Mouse (Mus musculus): ENCODE measurements around the gene Serpina1b.
"Not testable (repeated sequence)": the region's sequence is repeated elsewhere in the genome, so short reads cannot be mapped to it uniquely, and the experiment has no call there.

Serpina1b gene

DNA sequence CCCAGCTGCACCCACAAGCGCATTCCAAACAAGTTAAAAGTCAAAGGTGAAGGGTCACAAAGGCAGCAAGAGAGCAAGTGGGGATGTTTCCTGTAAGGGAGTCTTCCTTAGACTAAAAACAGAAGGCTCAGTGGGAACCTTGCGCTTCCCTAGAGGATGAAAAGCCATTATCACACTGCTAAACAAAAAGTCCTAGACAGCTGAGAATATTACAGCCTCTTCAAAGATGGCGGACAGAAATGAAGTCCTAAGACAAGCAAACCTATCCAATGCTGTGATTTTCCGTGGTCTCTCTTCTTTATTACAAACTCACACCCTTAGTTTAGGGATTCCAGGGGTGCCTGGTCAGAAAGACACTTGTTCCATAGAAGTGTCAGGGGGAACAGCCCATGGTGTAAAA lies at the start of gene Serpina1b:
Serpina1b (minus strand) TSS at position 101 of the 400 bp plus-strand sequence.
- DNase-seq, result not testable (repeated sequence)

DNA sequence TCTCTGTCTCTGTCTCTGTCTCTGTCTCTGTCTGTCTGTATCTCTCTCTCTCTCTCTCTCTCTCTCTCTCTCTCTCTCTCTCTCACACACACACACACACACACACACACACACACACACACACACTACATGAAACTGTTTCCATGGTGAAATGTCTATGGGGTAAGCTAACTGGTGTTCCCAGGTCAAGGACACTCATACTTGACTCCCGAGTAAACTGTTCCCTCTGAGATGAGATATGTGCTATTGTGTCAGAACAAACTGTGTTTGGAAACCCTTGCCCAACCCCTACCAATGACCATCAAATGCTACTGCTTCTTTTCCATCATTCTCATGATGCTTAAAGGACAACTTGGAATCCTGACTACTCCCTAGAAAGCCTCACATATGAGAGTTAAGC lies 36.7 kb upstream of the Serpina1b start:
- not testable (repeated sequence) for DNase-seq

DNA sequence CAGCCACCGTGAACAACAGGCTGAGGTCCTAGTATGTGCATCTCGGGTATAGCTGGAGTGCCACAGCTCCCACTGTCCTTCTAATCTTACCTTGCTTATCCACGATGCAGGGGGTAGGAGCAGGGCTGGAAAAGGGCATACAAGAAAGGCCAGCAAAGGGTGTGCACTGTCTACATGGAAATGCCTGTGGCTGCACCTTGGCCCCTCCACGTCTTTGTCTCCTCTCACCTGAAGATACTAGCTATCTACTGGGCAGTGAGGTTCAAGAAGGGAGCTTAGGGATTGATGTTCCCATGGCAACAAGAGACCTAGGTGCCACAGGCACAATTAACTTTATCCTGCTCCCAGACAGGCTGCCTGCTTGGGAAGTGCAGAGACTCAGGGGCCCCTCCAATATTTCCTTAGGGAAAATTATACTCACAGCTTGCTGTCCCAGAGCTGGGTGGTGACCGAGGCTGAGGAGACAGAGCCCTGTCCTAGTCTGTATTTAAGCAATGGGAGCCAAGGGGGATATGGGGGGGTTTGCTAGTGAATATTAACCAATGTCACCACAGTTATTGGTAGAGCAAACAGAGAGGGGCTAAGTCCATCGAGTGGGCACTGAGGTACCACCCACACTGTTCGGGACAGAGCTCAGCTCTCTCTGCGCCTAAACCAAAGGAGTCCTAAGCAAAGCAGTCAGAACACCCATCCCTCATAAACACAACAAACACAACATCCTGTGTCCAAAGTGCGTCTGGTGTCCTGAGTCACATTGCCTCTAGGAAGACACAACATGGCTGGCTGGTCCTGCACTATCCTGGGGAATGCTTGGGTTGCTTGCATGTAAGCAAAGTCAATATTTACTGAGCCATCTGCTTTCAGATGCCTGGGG lies 33.2 kb upstream of the Serpina1b start, which contains the start of gene Serpina1a:
Serpina1a (minus strand) TSS at position 462 of the 874 bp plus-strand sequence.
- not testable (repeated sequence) for DNase-seq

DNA sequence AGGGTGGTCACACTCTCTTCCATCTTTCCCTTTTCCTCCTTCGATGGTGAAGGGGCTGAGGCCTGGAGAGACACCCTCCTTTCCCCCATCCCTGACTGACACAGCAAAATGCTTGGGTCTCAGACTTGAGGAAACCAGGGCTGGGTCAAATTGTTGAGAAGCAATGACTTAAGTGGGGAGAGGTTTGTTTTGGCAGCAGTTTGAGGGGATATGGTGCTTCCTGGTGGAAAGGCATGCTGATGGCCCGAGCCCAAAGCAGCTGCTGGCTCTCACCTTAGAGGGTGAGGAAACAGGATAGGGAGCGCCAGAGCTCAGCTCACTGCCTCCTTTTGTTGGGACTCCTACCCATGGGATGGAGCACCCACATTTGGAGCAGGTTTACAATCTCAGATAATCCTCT lies 30.8 kb upstream of the Serpina1b start:
- no peak for DNase-seq

DNA sequence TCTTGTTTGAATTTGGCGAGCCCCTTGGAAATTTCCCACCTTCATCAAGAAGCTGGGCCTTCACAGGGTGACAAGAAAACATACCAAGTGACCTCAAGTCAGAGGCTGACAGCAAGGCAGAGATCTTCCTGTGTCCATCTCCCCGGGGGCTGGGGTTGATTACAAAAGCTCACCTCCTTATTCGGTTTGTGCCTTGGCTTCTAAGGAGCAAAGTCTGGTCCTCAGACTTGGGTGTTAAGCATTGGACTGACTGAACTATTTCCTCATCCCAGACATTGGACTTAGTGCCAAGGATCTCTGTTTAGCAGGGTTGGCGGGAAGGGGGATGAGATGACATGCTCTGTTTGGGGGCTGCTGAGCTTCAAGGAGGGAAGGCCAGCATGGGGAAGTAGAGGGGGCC lies 30.4 kb upstream of the Serpina1b start:
- DNase-seq, result not testable (repeated sequence)

DNA sequence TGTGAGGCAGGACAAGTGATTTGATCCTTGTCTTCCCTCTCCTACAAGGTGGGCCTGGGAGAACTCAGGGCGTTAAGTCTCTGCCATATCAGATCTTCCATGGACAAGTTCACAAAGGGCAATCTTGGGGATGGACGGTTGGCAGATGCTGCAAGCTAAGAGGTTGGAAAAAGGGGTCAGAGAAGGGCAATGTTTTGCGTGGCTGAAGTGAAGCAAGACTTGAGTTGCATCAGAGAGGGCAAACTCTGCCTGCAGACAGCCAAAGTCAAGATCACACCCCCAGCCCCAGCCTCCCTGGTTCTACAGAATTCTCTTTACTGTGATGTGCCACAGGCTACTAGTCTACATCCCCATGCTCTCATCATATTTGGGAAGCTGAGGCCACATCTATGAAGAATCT lies 29.4 kb upstream of the Serpina1b start:
- not testable (repeated sequence) for DNase-seq

DNA sequence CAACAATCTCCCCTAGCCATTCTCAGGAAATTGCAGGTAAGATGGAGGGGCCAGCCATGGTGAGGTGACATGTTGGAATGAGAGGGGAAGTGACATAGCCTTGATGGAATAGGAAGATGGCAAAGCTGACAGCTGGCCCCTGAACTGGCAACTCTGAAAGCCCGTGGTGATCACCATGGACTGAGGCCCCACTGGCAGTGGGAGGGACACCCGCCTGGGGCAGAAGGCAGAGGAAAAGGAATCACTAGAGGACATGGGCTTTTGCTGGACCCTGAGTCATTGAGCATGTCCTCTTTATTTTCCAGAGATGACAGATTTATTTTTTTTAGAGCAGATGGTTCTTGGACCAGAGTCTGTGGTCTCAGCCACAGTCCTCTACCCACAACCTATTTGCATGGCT lies 22.9 kb upstream of the Serpina1b start:
- DNase-seq, result not testable (repeated sequence)

DNA sequence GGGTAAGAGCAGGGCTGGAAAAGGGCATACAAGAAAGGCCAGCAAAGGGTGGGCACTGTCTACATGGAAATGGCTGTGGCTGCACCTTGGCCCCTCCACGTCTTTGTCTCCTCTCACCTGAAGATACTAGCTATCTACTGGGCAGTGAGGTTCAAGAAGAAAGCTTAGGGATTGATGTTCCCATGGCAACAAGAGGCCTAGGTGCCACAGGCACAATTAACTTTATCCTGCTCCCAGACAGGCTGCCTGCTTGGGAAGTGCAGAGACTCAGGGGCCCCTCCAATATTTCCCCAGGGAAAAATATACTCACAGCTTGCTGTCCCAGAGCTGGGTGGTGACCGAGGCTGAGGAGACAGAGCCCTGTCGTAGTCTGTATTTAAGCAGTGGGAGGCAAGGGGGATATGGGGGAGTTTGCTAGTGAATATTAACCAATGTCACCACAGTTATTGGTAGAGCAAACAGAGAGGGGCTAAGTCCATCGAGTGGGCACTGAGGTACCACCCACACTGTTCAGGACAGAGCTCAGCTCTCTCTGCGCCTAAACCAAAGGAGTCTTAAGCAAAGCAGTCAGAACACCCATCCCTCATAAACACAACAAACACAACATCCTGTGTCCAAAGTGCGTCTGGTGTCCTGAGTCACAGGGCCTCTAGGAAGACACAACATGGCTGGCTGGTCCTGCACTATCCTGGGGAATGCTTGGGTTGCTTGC lies 2.4 kb downstream of the Serpina1b start:
- DNase-seq, result not testable (repeated sequence)

DNA sequence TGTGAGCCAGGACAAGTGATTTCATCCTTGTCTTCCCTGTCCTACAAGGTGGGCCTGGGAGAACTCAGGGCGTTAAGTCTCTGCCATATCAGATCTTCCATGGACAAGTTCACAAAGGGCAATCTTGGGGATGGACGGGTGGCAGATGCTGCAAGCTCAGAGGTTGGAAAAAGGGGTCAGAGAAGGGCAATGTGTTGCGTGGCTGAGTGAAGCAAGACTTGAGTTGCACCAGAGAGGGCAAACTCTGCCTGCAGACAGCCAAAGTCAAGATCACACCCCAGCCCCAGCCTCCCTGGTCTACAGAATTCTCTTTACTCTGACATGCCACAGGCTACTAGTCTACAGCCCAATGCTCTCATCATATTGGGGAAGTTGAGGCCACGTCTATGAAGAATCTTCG lies 6.3 kb downstream of the Serpina1b start:
- not testable (repeated sequence) for DNase-seq

DNA sequence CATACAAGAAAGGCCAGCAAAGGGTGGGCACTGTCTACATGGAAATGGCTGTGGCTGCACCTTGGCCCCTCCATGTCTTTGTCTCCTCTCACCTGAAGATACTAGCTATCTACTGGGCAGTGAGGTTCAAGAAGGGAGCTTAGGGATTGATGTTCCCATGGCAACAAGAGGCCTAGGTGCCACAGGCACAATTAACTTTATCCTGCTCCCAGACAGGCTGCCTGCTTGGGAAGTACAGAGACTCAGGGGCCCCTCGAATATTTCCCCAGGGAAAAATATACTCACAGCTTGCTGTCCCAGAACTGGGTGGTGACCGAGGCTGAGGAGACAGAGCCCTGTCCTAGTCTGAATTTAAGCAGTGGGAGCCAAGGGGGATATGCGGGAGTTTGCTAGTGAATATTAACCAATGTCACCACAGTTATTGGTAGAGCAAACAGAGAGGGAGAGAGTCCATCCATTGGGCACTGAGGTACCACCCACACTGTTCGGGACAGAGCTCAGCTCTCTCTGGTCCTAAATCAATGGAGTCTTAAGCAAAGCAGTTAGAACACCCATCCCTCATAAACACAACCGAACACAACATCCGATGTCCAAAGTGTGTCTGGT lies 56.8 kb downstream of the Serpina1b start, which contains the start of gene Serpina1d:
Serpina1d (minus strand) TSS at position 347 of the 606 bp plus-strand sequence.
- not testable (repeated sequence) for DNase-seq

DNA sequence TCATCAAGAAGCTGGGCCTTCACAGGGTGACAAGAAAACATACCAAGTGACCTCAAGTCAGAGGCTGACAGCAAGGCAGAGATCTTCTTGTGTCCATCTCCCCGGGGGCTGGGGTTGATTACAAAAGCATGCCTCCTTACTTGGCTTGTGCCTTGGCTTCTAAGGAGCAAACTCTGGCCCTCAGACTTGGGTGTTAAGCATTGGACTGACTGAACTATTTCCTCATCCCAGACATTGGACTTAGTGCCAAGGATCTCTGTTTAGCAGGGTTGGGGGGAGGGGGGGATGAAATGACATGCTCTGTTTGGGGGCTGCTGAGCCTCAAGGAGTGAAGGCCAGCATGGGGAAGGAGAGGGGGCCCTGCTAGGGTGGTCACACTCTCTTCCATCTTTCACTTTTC lies 59.6 kb downstream of the Serpina1b start:
- DNase-seq, result not testable (repeated sequence)

DNA sequence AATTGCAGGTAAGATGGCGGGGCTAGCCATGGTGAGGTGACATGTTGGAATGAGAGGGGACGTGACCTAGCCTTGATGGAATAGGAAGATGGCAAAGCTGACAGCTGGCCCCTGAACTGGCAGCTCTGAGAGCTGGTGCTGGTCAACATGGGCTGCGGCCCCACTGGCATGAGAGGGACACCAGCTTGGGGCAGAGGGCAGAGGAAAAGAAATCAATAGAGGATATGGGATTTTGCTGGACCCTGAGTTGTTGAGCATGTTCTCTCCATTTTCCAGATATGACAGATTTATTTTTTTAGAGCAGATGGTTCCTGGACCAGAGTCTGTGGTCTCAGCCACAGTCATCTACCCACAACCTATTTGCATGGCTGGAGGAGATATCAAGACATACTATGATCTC lies 67.1 kb downstream of the Serpina1b start:
- DNase-seq, result not testable (repeated sequence)

DNA sequence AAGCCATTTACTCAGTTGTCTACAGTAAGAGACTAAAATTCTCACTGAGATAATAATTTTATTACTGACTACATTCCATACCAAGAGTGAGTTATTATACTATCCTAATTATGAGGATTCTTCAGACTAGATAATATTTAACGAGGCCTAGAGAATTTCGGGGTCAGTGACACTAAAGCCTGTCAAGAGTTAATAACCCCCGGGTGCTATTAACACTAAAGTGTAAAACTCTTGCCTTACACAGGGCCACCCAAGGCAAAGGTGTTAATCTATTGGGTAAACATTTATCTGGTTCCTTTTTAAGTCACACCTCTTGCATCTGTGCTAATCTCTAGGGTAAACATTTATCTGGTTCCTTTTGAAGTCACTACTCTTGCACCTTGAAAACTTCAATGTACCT lies 69.9 kb downstream of the Serpina1b start:
- not testable (repeated sequence) for DNase-seq

DNA sequence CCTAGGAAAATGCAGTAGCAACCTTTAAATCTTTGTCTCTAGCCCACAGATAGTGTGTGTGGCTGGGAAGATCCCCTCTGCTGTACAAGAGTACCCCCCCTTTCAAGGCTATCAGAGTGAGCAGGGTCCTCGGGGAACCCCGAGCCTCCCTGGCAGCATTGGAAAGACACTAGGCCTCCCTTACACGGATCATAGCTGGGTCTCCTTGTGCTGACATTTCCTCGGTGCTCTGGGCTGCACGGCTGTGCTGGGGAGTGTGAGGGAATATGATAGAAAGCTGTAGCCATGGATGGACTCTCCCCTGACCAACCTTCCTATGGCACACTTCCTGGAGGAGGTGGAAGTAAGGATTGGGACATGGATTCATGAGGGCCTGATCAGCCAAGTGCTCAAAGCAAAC lies 84.2 kb downstream of the Serpina1b start:
- DNase-seq, result not testable (repeated sequence)

DNA sequence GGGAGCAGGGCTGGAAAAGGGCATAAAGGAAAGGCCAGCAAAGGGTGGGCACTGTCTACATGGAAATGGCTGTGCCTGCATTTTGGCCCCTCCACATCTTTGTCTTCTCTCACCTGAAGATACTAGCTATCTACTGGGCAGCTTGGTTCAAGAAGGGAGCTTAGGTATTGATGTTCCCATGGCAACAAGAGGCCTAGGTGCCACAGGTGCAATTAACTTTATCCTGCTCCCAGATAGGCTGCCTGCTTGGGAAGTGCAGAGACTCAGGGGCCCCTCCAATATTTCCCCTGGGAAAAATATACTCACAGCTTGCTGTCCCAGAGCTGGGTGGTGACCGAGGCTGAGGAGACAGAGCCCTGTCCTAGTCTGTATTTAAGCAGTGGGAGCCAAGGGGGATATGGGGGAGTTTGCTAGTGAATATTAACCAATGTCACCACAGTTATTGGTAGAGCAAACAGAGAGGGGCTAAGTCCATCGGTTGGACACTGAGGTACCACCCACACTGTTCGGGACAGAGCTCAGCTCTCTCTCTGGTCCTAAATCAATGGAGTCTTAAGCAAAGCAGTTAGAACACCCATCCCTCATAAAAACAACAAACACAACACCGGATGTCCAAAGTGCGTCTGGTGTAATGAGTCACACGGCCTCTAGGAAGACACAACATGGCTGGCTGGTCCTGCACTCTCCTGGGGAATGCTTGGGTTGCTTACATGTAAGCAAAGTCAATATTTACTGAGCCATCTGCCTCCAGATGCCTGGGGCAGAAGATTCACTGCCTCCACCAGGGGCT lies 92.2 kb downstream of the Serpina1b start:
- not testable (repeated sequence) for DNase-seq

DNA sequence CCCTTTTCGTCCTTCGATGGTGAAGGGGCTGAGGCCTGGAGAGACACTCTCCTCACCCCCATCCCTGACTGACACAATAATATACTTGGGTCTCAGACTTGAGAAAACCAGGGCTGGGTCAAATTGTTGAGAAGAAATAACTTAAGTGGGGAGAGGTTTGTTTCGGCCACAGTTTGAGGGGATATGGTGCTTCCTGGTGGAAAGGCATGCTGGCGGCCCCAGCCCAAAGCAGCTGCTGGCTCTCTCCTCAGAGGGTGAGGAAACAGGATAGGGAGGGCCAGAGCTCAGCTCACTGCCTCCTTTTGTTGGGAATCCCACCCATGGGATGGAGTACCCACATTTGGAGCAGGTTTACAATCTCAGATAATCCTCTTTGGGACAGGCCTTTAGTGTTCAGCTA lies 94.6 kb downstream of the Serpina1b start:
- DNase-seq, result not testable (repeated sequence)

DNA sequence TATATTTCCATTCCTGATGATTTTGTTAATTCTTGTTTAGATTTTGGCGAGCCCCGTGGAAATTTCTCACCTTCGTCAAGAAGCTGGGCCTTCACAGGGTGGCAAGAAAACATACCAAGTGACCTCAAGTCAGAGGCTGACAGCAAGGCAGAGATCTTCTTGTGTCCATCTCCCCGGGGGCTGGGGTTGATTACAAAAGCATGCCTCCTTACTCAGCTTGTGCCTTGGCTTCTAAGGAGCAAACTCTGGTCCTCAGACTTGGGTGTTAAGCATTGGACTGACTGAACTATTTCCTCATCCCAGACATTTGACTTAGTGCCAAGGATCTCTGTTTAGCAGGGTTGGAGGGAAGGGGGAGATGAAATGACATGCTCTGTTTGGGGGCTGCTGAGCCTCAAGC lies 95.1 kb downstream of the Serpina1b start:
- DNase-seq, result not testable (repeated sequence)

DNA sequence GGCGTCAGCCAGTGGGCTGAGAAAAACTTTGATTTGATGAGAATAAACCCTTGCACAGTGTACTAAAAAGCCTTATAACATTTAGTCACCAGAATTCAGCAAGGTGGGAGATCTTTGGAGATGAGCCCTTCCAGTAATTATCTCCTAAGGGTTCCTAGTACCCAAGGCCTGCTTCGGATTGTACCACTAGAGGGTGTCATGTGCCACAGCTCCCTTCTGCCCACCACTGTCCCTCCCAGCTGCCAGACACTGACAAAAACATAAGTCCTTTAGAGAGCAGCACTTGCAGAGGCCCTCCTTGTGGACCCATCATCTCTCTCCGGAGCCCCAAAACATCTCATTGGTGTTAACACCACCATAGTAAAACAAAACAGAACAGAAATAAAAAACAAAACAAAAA lies 118.6 kb downstream of the Serpina1b start:
- no peak for DNase-seq

DNA sequence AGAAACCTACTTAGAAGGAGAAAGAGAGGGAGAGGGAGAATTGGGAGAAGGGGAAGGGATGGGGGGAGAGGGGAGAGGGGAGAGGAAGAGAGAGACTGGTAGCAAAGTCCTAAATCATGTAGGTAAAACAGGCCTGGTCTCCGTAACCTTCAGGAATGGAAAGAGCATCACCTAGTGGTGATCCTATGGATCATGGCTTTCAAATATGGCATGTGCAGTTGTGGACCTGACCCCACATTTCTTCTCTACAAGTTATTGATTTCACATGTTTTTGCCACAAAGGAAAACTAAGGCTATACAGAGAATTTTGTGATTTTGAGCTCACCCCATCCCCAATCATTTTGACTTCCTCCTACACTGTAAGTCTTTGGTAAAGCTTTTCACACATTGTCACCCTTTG lies 119.8 kb downstream of the Serpina1b start:
- peak; percentile 4 for DNase-seq

DNA sequence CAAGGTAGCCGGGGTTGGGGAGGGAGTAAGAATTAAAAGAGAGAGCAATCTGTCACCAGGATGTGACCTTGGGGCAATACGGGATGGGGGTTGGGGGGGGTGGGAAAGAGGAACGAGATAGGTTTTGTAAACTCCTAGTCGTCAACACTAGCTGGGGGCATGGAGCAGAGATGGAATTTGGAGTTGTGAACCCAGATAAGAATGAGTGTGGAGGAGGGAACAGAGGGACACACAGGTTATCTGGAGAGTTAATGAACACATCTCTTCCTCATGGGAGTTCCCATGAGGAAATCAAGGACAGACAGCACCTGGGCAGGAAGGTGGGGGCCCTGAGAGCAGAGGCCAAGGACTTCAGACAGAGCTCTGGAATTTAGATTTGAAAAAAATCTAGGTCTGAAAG lies 124.1 kb downstream of the Serpina1b start:
- no peak for DNase-seq

DNA sequence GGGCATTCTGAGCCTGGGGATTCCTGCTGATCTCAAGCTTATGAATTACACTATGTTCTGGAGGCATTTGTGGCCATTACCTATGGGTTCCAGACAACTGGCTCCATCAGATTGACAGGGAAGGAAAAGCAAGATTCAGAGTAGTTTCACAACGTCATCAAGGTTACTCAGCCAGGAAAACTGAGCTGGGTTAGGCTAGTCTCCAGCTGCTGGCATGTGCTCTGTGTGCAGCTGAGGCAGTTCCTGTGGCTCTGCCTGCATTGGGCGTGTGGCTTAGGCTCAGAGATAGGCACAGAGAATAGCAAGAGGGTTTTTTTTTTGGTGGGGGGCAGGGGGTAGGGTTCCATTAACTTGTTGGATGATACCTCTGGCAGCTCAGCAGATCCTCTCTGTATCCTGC lies 124.6 kb downstream of the Serpina1b start:
- no peak for DNase-seq

DNA sequence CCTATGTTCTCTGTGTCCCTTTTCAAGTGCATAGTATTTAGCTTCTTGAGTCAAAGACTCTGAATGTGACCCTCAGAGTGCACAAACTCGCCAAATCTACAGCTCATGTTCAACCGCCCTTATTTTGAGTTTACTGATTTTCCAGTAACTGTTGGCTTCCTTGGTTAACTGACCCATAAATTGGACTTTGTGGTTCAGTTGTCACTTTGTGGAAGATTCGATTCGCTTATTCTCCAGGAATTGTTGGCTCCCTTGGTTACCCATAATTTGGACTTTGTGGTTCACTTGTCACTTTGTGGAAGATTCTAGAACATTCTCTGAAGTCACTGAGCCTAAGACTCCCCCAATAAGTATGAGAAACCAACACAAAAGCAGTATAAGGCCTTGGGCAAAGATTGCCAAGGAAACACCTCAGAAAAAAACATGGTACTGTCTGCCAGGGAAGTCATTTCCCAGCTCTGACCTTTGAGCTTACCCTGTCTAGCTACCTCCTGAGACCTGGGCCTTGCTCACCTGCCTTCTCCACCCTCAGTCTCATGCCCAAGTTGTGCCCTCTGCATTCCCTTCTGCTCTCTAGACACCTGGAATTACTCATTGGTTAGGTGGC lies 129.9 kb downstream of the Serpina1b start:
- DNase-seq, result no peak

Measured in embryo, embryonic 11 days (tissue).